Mouse (Mus musculus): ENCODE measurements around the gene Plxnb3. TPM values are rescaled to one million over a fixed set of nuclear protein-coding genes. Genes with fewer than 3 reads are reported as not detected.

Plxnb3 gene
- polyA plus RNA-seq, 1 experiment = 0.88 TPM

- DNase-seq (ENCODE audit: low read depth) = no peak
Observed at GRCm38 (mm10) chrX:73785666-73786065, 28.8 kb downstream of the Plxnb3 start.

- peak; percentile 59 for DNase-seq (ENCODE audit: low read depth)
Observed at GRCm38 (mm10) chrX:73786364-73787224, 29.7 kb downstream of the Plxnb3 start, which contains the start of the genes Idh3g and Ssr4. TSS of gene Idh3g (minus strand) at chrX:73786897. TSS of gene Ssr4 (plus strand) at chrX:73787028.

- no peak for DNase-seq (ENCODE audit: low read depth)
Observed at GRCm38 (mm10) chrX:73787225-73787558, 30.3 kb downstream of the Plxnb3 start.

- DNase-seq (ENCODE audit: low read depth) = no peak
Observed at GRCm38 (mm10) chrX:73788501-73788900, 31.6 kb downstream of the Plxnb3 start.

GRCm38 (mm10) chrX:73793039-73793438 lies 36.1 kb downstream of the Plxnb3 start:
- no peak for DNase-seq (ENCODE audit: low read depth)

GRCm38 (mm10) chrX:73793505-73793904 lies 36.6 kb downstream of the Plxnb3 start:
- no peak for DNase-seq (ENCODE audit: low read depth)

GRCm38 (mm10) chrX:73797511-73797910 lies 40.6 kb downstream of the Plxnb3 start:
- DNase-seq (ENCODE audit: low read depth) = no peak

GRCm38 (mm10) chrX:73798502-73798901 lies 41.6 kb downstream of the Plxnb3 start:
- no peak for DNase-seq (ENCODE audit: low read depth)

- DNase-seq (ENCODE audit: low read depth) = no peak
Observed at GRCm38 (mm10) chrX:73805814-73806213, 48.9 kb downstream of the Plxnb3 start.

- DNase-seq (ENCODE audit: low read depth) = no peak
Observed at GRCm38 (mm10) chrX:73815072-73815471, 58.2 kb downstream of the Plxnb3 start.

GRCm38 (mm10) chrX:73816596-73817314 lies 59.9 kb downstream of the Plxnb3 start:
- no peak for DNase-seq (ENCODE audit: low read depth)

Other genes starting within 250 kb of the Plxnb3 start
- gene Dusp9, start 117.7 kb upstream of the Plxnb3 start, polyA plus RNA-seq (2012; rRNA removed) = 0.72 and 2.5 TPM in 2 replicates
- gene Pnck, start 97.0 kb upstream of the Plxnb3 start, polyA plus RNA-seq (2012; rRNA removed) = 13.0 and 19.9 TPM in 2 replicates
- 29.2 and 31.7 TPM in 2 replicates for gene Slc6a8, start 83.9 kb upstream of the Plxnb3 start, polyA plus RNA-seq (2012; rRNA removed)
- 101 and 136 TPM in 2 replicates for gene Bcap31, start 40.9 kb upstream of the Plxnb3 start, polyA plus RNA-seq (2012; rRNA removed)
- gene Abcd1, start 40.5 kb upstream of the Plxnb3 start, polyA plus RNA-seq (2012; rRNA removed) = 20.6 and 21.6 TPM in 2 replicates
- 3.8 and 4.6 TPM in 2 replicates for gene Srpk3, start 17.3 kb downstream of the Plxnb3 start, polyA plus RNA-seq (2012; rRNA removed)
- 303 and 377 TPM in 2 replicates for gene Idh3g, start 29.8 kb downstream of the Plxnb3 start, polyA plus RNA-seq (2012; rRNA removed)
- 419 and 485 TPM in 2 replicates for gene Ssr4, start 29.9 kb downstream of the Plxnb3 start, polyA plus RNA-seq (2012; rRNA removed)
- 1.7 and 2.2 TPM in 2 replicates for gene Pdzd4, start 67.9 kb downstream of the Plxnb3 start, polyA plus RNA-seq (2012; rRNA removed)
- not detected in 2 replicates for gene Avpr2, start 135.0 kb downstream of the Plxnb3 start, polyA plus RNA-seq (2012; rRNA removed)
- 1.6 and 1.9 TPM in 2 replicates for gene L1cam, start 139.0 kb downstream of the Plxnb3 start, polyA plus RNA-seq (2012; rRNA removed)
- gene Arhgap4, start 164.8 kb downstream of the Plxnb3 start, polyA plus RNA-seq (2012; rRNA removed) = 9.2 TPM in 2 replicates
- 63.3 and 74.8 TPM in 2 replicates for gene Naa10, start 164.9 kb downstream of the Plxnb3 start, polyA plus RNA-seq (2012; rRNA removed)
- gene Renbp, start 173.8 kb downstream of the Plxnb3 start, polyA plus RNA-seq (2012; rRNA removed) = 33.3 and 35.8 TPM in 2 replicates
- 36.2 and 66.9 TPM in 2 replicates for gene Hcfc1, start 209.3 kb downstream of the Plxnb3 start, polyA plus RNA-seq (2012; rRNA removed)